Mouse (Mus musculus) hindbrain, embryonic 10.5 days (tissue): ENCODE data around the gene Slc44a4. TPM values are rescaled to one million over a fixed set of nuclear protein-coding genes. Genes with fewer than 3 reads are reported as not detected.
A peak's percentile ranks its signal among the peaks of the same experiment; 100 is the strongest.

Experiments
- DNase-seq: peaks from one replicate; pipeline ENCODE4 v3.0.0-alpha.2; 2017; ENCODE audit warnings: low spot score
- H3K27ac ChIP-seq: fragments of 300-500 bp; sonication (generic); 2 replicates; pipeline ENCODE4 v1.5.1; 2016; ENCODE audit warnings: mild to moderate bottlenecking, moderate library complexity
- H3K27me3 ChIP-seq: fragments of 300-500 bp; sonication (generic); 2 replicates; pipeline ENCODE4 v1.6.1; 2016; ENCODE audit warnings: mild to moderate bottlenecking; ENCODE audit not compliant: poor library complexity, insufficient read depth, severe bottlenecking
- H3K36me3 ChIP-seq: fragments of 300-500 bp; sonication (generic); 2 replicates; pipeline ENCODE4 v1.6.1; 2016; ENCODE audit warnings: mild to moderate bottlenecking, moderate library complexity
- H3K4me1 ChIP-seq: fragments of 300-500 bp; sonication (generic); replicated peaks from 2 replicates; pipeline ENCODE4 v1.6.1; 2016; ENCODE audit warnings: mild to moderate bottlenecking
- H3K4me3 ChIP-seq: fragments of 300-500 bp; sonication (generic); 2 replicates; pipeline ENCODE4 v1.5.1; 2016; ENCODE audit warnings: mild to moderate bottlenecking, moderate library complexity
- H3K9me3 ChIP-seq: fragments of 300-500 bp; sonication (generic); 2 replicates; pipeline ENCODE4 v1.6.1; 2016; ENCODE audit warnings: mild to moderate bottlenecking, moderate library complexity
- WGBS: fragments of 180-500 bp; shearing (Covaris S2); methylation state at CpG from one replicate; pipeline ENCODE4 v1.1.7; 2016; 5-methylcytosine and 5-hydroxymethylcytosine counted together
- polyA plus RNA-seq: library from polyadenylated mRNA; unstranded; fragments of >200 nt; fragmentation: Nextera tagmentation; extraction: Ambion mirVana; gene quantifications from 2 replicates; pipeline ENCODE4 v1.2.1, GENCODE M21; 2016

The Slc44a4 gene
- 0.41 TPM in 1 of 2 replicates, not detected in the other for polyA plus RNA-seq

GRCm38 (mm10) chr17:34913930-34914665, at the start of gene Slc44a4:
Slc44a4 (plus strand) TSS chr17:34914466.
- Histone ChIP-seq H3K27ac (no peak within 1 kb of the TSS), H3K27me3 (no peaks in the 10 kb centered on the region), H3K4me1 (peaks cover 22% of the 10 kb centered on the region), H3K9me3 (no peaks in the 10 kb centered on the region), H3K36me3 (peaks cover 56% of the 10 kb centered on the region), H3K4me3 (peak within 1 kb of the TSS; percentile 14)
- 39% methylated on average over 18 of the region's 18 CpGs for WGBS
- no peak for DNase-seq

GRCm38 (mm10) chr17:34865981-34866380, 48.3 kb upstream of the Slc44a4 start:
- Histone ChIP-seq H3K27me3 (peaks cover 6% of the 10 kb centered on the region; the same call in 1 of the 2 replicates), H3K4me1 (no peaks in the 10 kb centered on the region), H3K36me3 (no peaks in the 10 kb centered on the region), H3K9me3 (no peaks in the 10 kb centered on the region), H3K27ac (no peak overlapping the region), H3K4me3 (no peak overlapping the region)
- no peak for DNase-seq
- WGBS: 67% methylated on average over 7 of the region's 7 CpGs

- Histone ChIP-seq H3K27ac (no peak overlapping the region), H3K36me3 (no peaks in the 10 kb centered on the region), H3K4me3 (no peak overlapping the region), H3K4me1 (peaks cover under 1% of the 10 kb centered on the region; the same call in 1 of the 2 replicates), H3K9me3 (no peaks in the 10 kb centered on the region), H3K27me3 (no peaks in the 10 kb centered on the region)
- 93% methylated on average over 6 of the region's 6 CpGs for WGBS
- DNase-seq: no peak
Measured at GRCm38 (mm10) chr17:34874321-34874720, 39.9 kb upstream of the Slc44a4 start.

- H3K4me1 ChIP-seq: peaks cover 13% of the 10 kb centered on the region
- no peak within 1 kb of the TSS for H3K4me3 ChIP-seq
- no peak for DNase-seq
- peaks cover 26% of the 10 kb centered on the region for H3K27me3 ChIP-seq
- no peaks in the 10 kb centered on the region for H3K36me3 ChIP-seq
- H3K9me3 ChIP-seq: no peaks in the 10 kb centered on the region
- no peak within 1 kb of the TSS for H3K27ac ChIP-seq
- 66% methylated on average over 11 of the region's 11 CpGs for WGBS
Measured at GRCm38 (mm10) chr17:34879336-34879879, 34.9 kb upstream of the Slc44a4 start, which contains the start of gene Zbtb12. Zbtb12 (plus strand) TSS chr17:34879483.

- DNase-seq: no peak
- no peaks in the 10 kb centered on the region for H3K36me3 ChIP-seq
- H3K27me3 ChIP-seq: peaks cover 26% of the 10 kb centered on the region
Measured at GRCm38 (mm10) chr17:34881166-34881565, 33.1 kb upstream of the Slc44a4 start.

GRCm38 (mm10) chr17:34881683-34882310, 32.5 kb upstream of the Slc44a4 start, which contains the start of gene Gm20547:
Gm20547 (minus strand) TSS chr17:34882042.
- no peak for DNase-seq
- Histone ChIP-seq H3K9me3 (no peaks in the 10 kb centered on the region), H3K4me3 (peak within 1 kb of the TSS; percentile 1; the same call in 1 of the 2 replicates), H3K36me3 (no peaks in the 10 kb centered on the region), H3K4me1 (peaks cover 13% of the 10 kb centered on the region), H3K27me3 (peaks cover 26% of the 10 kb centered on the region), H3K27ac (no peak within 1 kb of the TSS)
- WGBS: 9% methylated on average over 15 of the region's 15 CpGs

More at GRCm38 (mm10) chr17:34881166-34881565, 33.1 kb upstream of the Slc44a4 start:
- peaks cover 13% of the 10 kb centered on the region for H3K4me1 ChIP-seq
- no peaks in the 10 kb centered on the region for H3K9me3 ChIP-seq
- no peak overlapping the region for H3K4me3 ChIP-seq
- H3K27ac ChIP-seq: no peak overlapping the region

GRCm38 (mm10) chr17:34883332-34883731, 30.9 kb upstream of the Slc44a4 start:
- Histone ChIP-seq H3K4me1 (peaks cover 13% of the 10 kb centered on the region), H3K27ac (no peak overlapping the region), H3K36me3 (no peaks in the 10 kb centered on the region), H3K27me3 (peaks cover 26% of the 10 kb centered on the region), H3K4me3 (no peak overlapping the region), H3K9me3 (no peaks in the 10 kb centered on the region)
- WGBS: 70% methylated on average over 3 of the region's 3 CpGs
- DNase-seq: no peak

- Histone ChIP-seq H3K27me3 (peaks cover 26% of the 10 kb centered on the region), H3K9me3 (no peaks in the 10 kb centered on the region), H3K27ac (no peak overlapping the region), H3K4me1 (peaks cover 9% of the 10 kb centered on the region), H3K36me3 (no peaks in the 10 kb centered on the region), H3K4me3 (no peak overlapping the region)
- no peak for DNase-seq
- 88% methylated on average over 6 of the region's 6 CpGs for WGBS
Measured at GRCm38 (mm10) chr17:34884704-34885103, 29.6 kb upstream of the Slc44a4 start.

- no peaks in the 10 kb centered on the region for H3K36me3 ChIP-seq
- no peak overlapping the region for H3K4me3 ChIP-seq
- no peak for DNase-seq
- peaks cover 26% of the 10 kb centered on the region for H3K27me3 ChIP-seq
- 84% methylated on average over 3 of the region's 3 CpGs for WGBS
- H3K9me3 ChIP-seq: no peaks in the 10 kb centered on the region
- H3K4me1 ChIP-seq: peaks cover 8% of the 10 kb centered on the region
- no peak overlapping the region for H3K27ac ChIP-seq
Measured at GRCm38 (mm10) chr17:34885615-34886014, 28.7 kb upstream of the Slc44a4 start.

GRCm38 (mm10) chr17:34887942-34888341, 26.3 kb upstream of the Slc44a4 start:
- peaks cover 8% of the 10 kb centered on the region; the same call in 1 of the 2 replicates for H3K27me3 ChIP-seq
- H3K9me3 ChIP-seq: no peaks in the 10 kb centered on the region
- no peak overlapping the region for H3K4me3 ChIP-seq
- no peak overlapping the region for H3K27ac ChIP-seq
- 90% methylated on average over 5 of the region's 5 CpGs for WGBS
- no peak for DNase-seq
- no peaks in the 10 kb centered on the region for H3K4me1 ChIP-seq
- no peaks in the 10 kb centered on the region for H3K36me3 ChIP-seq

- 85% methylated on average over 12 of the region's 12 CpGs for WGBS
- Histone ChIP-seq H3K27me3 (no peaks in the 10 kb centered on the region), H3K36me3 (peaks cover 1% of the 10 kb centered on the region; the same call in 1 of the 2 replicates), H3K4me3 (no peak overlapping the region), H3K27ac (no peak overlapping the region), H3K9me3 (no peaks in the 10 kb centered on the region), H3K4me1 (peaks cover 19% of the 10 kb centered on the region)
- DNase-seq: no peak
Measured at GRCm38 (mm10) chr17:34890074-34890743, 24.1 kb upstream of the Slc44a4 start.

GRCm38 (mm10) chr17:34891377-34891776, 22.9 kb upstream of the Slc44a4 start:
- peaks cover 31% of the 10 kb centered on the region for H3K4me1 ChIP-seq
- no peak for DNase-seq
- 94% methylated on average over 2 of the region's 2 CpGs for WGBS
- H3K36me3 ChIP-seq: peaks cover 13% of the 10 kb centered on the region
- H3K27ac ChIP-seq: no peak overlapping the region
- H3K27me3 ChIP-seq: no peaks in the 10 kb centered on the region
- no peak overlapping the region for H3K4me3 ChIP-seq
- peaks cover 3% of the 10 kb centered on the region; the same call in 1 of the 2 replicates for H3K9me3 ChIP-seq
